ENCODE assay signal across 38 mouse cellular contexts in the genomic region with DNA sequence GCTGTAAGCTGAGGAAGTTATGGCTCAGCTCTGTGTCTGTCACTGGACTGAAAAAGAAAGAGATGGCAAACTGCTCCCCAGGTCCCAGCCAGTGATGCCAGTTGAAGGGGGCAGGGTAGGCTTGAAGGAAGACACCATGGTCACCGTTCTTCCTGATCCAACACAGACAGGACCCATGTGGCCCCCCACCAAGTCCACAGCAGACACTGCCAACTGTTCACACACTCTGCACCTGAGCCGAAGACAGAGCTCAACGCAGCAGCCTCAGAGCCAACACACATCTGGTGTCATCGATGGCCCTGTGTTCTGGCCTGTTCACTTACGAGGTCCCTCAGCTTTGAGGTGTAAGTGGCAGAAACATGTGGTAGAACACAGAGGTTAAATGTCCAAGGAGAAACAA. TPM values are rescaled to one million over a fixed set of nuclear protein-coding genes. Genes with fewer than 3 reads are reported as not detected.
DNase-seq lines count a peak whose midpoint lies in the region; ATAC-seq lines count a peak whose summit lies in the region.
"Had no signal": no experiment of that assay in that cellular context is flagged by ENCODE, and none has a peak within 500 bp of the region (broad histone marks: within the 10 kb centered on the region; RNA-seq: fewer than 3 reads in every experiment).

No protein-coding gene starts in this region.

- H3K27ac ChIP-seq in intestine, embryonic 16.5 days (ENCODE audit: low read length): peak overlapping the region; percentile 2; the same call in 1 of the 2 replicates
- no peak overlapping the region for H3K27ac ChIP-seq in intestine, embryonic 15.5 days
- H3K27ac ChIP-seq: embryonic facial prominence, embryonic 10.5 days; embryonic facial prominence, embryonic 15.5 days; forebrain, embryonic 12.5 days; hindbrain, embryonic 15.5 days; limb, embryonic 13.5 days; liver, embryonic 14.5 days; midbrain, embryonic 12.5 days; neural tube, embryonic 12.5 days had no signal

- H3K27me3 ChIP-seq in intestine, embryonic 16.5 days (replicated peaks; ENCODE audit: control insufficient read depth, insufficient read depth, low read length): no peaks in the 10 kb centered on the region
- H3K27me3 ChIP-seq in intestine, embryonic 15.5 days (replicated peaks): no peaks in the 10 kb centered on the region
- no peaks in the 10 kb centered on the region for H3K27me3 ChIP-seq in megakaryocyte, embryonic 14.5 days (replicated peaks)
- H3K27me3 ChIP-seq: embryonic facial prominence, embryonic 15.5 days; hindbrain, embryonic 15.5 days; limb, embryonic 13.5 days had no signal

- no peaks in the 10 kb centered on the region for H3K36me3 ChIP-seq in intestine, embryonic 16.5 days (ENCODE audit: control insufficient read depth, insufficient read depth, low read length)
- H3K36me3 ChIP-seq in intestine, embryonic 15.5 days: no peaks in the 10 kb centered on the region
- H3K36me3 ChIP-seq in megakaryocyte, embryonic 14.5 days (replicated peaks; ENCODE audit: low read length): peaks cover 56% of the 10 kb centered on the region
- H3K36me3 ChIP-seq: forebrain, embryonic 12.5 days; hindbrain, embryonic 15.5 days; midbrain, embryonic 12.5 days; neural tube, embryonic 12.5 days had no signal

- DNase-seq in cerebellum, postnatal 10 days: peak; percentile 55 to 68
- no peak for DNase-seq in cerebellum, adult 9-10 months
- no peak for DNase-seq in ovary, postnatal 10 days (ENCODE audit: low spot score)
- DNase-seq: adrenal gland, adult 2 months; adrenal gland, postnatal 36 days; B cell, adult 2 months; forebrain, postnatal 0 days; kidney, adult 8-10 months; kidney, postnatal 10 days; lung, embryonic 14.5 days; right cerebral cortex, postnatal 4 days; thymus, postnatal 4 days had no signal

- H3K9me3 ChIP-seq in intestine, embryonic 16.5 days (ENCODE audit: control insufficient read depth, low read length): no peaks in the 10 kb centered on the region
- H3K9me3 ChIP-seq in intestine, embryonic 15.5 days: no peaks in the 10 kb centered on the region
- no peaks in the 10 kb centered on the region for H3K9me3 ChIP-seq in megakaryocyte, embryonic 14.5 days
- H3K9me3 ChIP-seq: embryonic facial prominence, embryonic 10.5 days; embryonic facial prominence, embryonic 15.5 days; forebrain, embryonic 12.5 days; hindbrain, embryonic 15.5 days; limb, embryonic 13.5 days; midbrain, embryonic 12.5 days; neural tube, embryonic 12.5 days had no signal

- H3K4me2 ChIP-seq in intestine, embryonic 16.5 days (ENCODE audit: low read depth, low read length): peak overlapping the region; percentile 74; the same call in 1 of the 2 replicates
- H3K4me2 ChIP-seq in intestine, embryonic 15.5 days (replicated peaks): no peak overlapping the region
- H3K4me2 ChIP-seq: embryonic facial prominence, embryonic 15.5 days; forebrain, embryonic 12.5 days; hindbrain, embryonic 15.5 days; limb, embryonic 13.5 days; lung, embryonic 14.5 days; midbrain, embryonic 12.5 days; neural tube, embryonic 12.5 days had no signal

- no peak for ATAC-seq in intestine, embryonic 16.5 days
- no peak for ATAC-seq in intestine, embryonic 15.5 days
- ATAC-seq in megakaryocyte, adult 5-6 weeks (ENCODE audit: poor library complexity, severe bottlenecking): no peak
- ATAC-seq: activated CD4-positive, CD25-positive, alpha-beta regulatory T cell, adult 4 months; forebrain, postnatal 0 days had no signal

- peaks cover 71% of the 10 kb centered on the region for H3K4me1 ChIP-seq in intestine, embryonic 16.5 days (ENCODE audit: control insufficient read depth, insufficient read depth, low read length)
- H3K4me1 ChIP-seq in intestine, embryonic 15.5 days (replicated peaks): peaks cover 75% of the 10 kb centered on the region
- peaks cover 94% of the 10 kb centered on the region for H3K4me1 ChIP-seq in megakaryocyte, embryonic 14.5 days

- H3K9ac ChIP-seq in intestine, embryonic 16.5 days (ENCODE audit: low read depth, low read length): 0 out of 2 replicates have a peak overlapping the region, but pooled peaks have one; percentile 61
- no peak overlapping the region for H3K9ac ChIP-seq in intestine, embryonic 15.5 days
- H3K9ac ChIP-seq: embryonic facial prominence, embryonic 15.5 days; forebrain, embryonic 12.5 days; forebrain, postnatal 0 days; hindbrain, embryonic 15.5 days; liver, embryonic 14.5 days; lung, embryonic 14.5 days; midbrain, embryonic 12.5 days had no signal

- WGBS in intestine, embryonic 16.5 days: 90% methylated on average over 5 of the region's 5 CpGs
- 94% methylated on average over 5 of the region's 5 CpGs for WGBS in intestine, embryonic 15.5 days

- no peak overlapping the region for H3K4me3 ChIP-seq in intestine, embryonic 16.5 days (ENCODE audit: low read length)
- H3K4me3 ChIP-seq in intestine, embryonic 15.5 days (replicated peaks): no peak overlapping the region
- peak overlapping the region; percentile 78 for H3K4me3 ChIP-seq in megakaryocyte, embryonic 14.5 days (replicated peaks)
- H3K4me3 ChIP-seq: embryonic facial prominence, embryonic 10.5 days; embryonic facial prominence, embryonic 15.5 days; forebrain, embryonic 12.5 days; hindbrain, embryonic 15.5 days; limb, embryonic 13.5 days; midbrain, embryonic 12.5 days; myocyte; neural tube, embryonic 12.5 days had no signal

RNA-seq across cellular contexts. Expression of a gene that starts 15.0 kb away (rescaled TPM):
- 0.28 and 0.55 TPM in 2 replicates for polyA plus RNA-seq in intestine, embryonic 16.5 days (2015; fragmentation: Nextera tagmentation; extraction: Ambion mirVana)
- polyA plus RNA-seq in intestine, embryonic 15.5 days (2015; fragmentation: Nextera tagmentation; extraction: Ambion mirVana): 0.44 and 0.73 TPM in 2 replicates
- not detected in 2 replicates for polyA plus RNA-seq in megakaryocyte, embryonic 14.5 days (2012; ENCODE audit: insufficient read depth, low replicate concordance)
- total RNA-seq in megakaryocyte, adult 5-6 weeks (2015): not detected in 2 replicates
- total RNA-seq in megakaryocyte, adult 5-6 weeks (2017): 0.69 TPM in 1 of 2 replicates, not detected in the other
- total RNA-seq: adrenal gland, adult 2 months; adrenal gland, postnatal 36 days; forebrain, postnatal 0 days; gastrocnemius, adult 8-10 months; gastrocnemius, postnatal 4 days; layer of hippocampus, postnatal 10 days; left cerebral cortex, adult 18-20 months; left cerebral cortex, postnatal 36 days had no signal
- polyA plus RNA-seq: adrenal gland, adult 2 months; brain, embryonic 14.5 days; forebrain, postnatal 0 days; large intestine, adult 2 months; testis, adult 2 months had no signal

RNA-seq across cellular contexts. Expression of a gene that starts 15.2 kb away (rescaled TPM):
- 46.4 and 66.7 TPM in 2 replicates for polyA plus RNA-seq in intestine, embryonic 16.5 days (2015; fragmentation: Nextera tagmentation; extraction: Ambion mirVana)
- polyA plus RNA-seq in intestine, embryonic 15.5 days (2015; fragmentation: Nextera tagmentation; extraction: Ambion mirVana): 60.3 and 76.1 TPM in 2 replicates
- 303 and 682 TPM in 2 replicates for polyA plus RNA-seq in megakaryocyte, embryonic 14.5 days (2012; ENCODE audit: insufficient read depth, low replicate concordance)
- 94.1 and 114 TPM in 2 replicates for total RNA-seq in megakaryocyte, adult 5-6 weeks (2015)
- total RNA-seq in megakaryocyte, adult 5-6 weeks (2017): 66.4 and 80.4 TPM in 2 replicates

RNA-seq across cellular contexts. Expression of a gene that starts 28.4 kb away (rescaled TPM):
- 370 and 437 TPM in 2 replicates for polyA plus RNA-seq in intestine, embryonic 16.5 days (2015; fragmentation: Nextera tagmentation; extraction: Ambion mirVana)
- 534 and 652 TPM in 2 replicates for polyA plus RNA-seq in intestine, embryonic 15.5 days (2015; fragmentation: Nextera tagmentation; extraction: Ambion mirVana)
- polyA plus RNA-seq in megakaryocyte, embryonic 14.5 days (2012; ENCODE audit: insufficient read depth, low replicate concordance): 45.5 and 59.2 TPM in 2 replicates
- total RNA-seq in megakaryocyte, adult 5-6 weeks (2015): 1.3 and 2.2 TPM in 2 replicates
- total RNA-seq in megakaryocyte, adult 5-6 weeks (2017): not detected in 2 replicates
- total RNA-seq: hematopoietic stem cell, adult 5-6 weeks had no signal

RNA-seq across cellular contexts. Expression of a gene that starts 33.4 kb away (rescaled TPM):
- 0.23 and 0.33 TPM in 2 replicates for polyA plus RNA-seq in intestine, embryonic 16.5 days (2015; fragmentation: Nextera tagmentation; extraction: Ambion mirVana)
- 0.23 and 0.25 TPM in 2 replicates for polyA plus RNA-seq in intestine, embryonic 15.5 days (2015; fragmentation: Nextera tagmentation; extraction: Ambion mirVana)
- polyA plus RNA-seq in megakaryocyte, embryonic 14.5 days (2012; ENCODE audit: insufficient read depth, low replicate concordance): 0.92 and 2.8 TPM in 2 replicates
- total RNA-seq in megakaryocyte, adult 5-6 weeks (2015): not detected in 2 replicates
- total RNA-seq in megakaryocyte, adult 5-6 weeks (2017): not detected in 2 replicates
- total RNA-seq: gastrocnemius, adult 8-10 months; hematopoietic stem cell, adult 5-6 weeks had no signal
- polyA plus RNA-seq: heart, embryonic 16.5 days; intestine, embryonic 14.5 days; stomach, embryonic 14.5 days had no signal

Comparison
In these comparisons a context has a peak if more than half of its experiments do, and no peak if none do; other contexts are left out.
1. DNase-seq: peak in cerebellum, postnatal 10 days (2 of 2); none in cerebellum, adult 9-10 months (single experiment) and ovary, postnatal 10 days (single experiment).